Mouse (Mus musculus) thymus, adult 2 months (tissue): ENCODE data around the gene Samd3.

Experiments used
- CTCF ChIP-seq: fragments of 200-500 bp; IDR thresholded peaks from 2 replicates; pipeline ENCODE4 v1.5.1; 2012; ENCODE audit warnings: mild to moderate bottlenecking, control low read depth, low read length, moderate library complexity, borderline replicate concordance; ENCODE audit not compliant: control insufficient read depth, poor library complexity, insufficient read depth; ENCODE audit errors: extremely low read depth
- POLR2A ChIP-seq: fragments of 200-500 bp; IDR thresholded peaks from 2 replicates; pipeline ENCODE4 v1.6.1; 2012; ENCODE audit warnings: mild to moderate bottlenecking, low read length, control low read depth, moderate library complexity; ENCODE audit not compliant: control insufficient read depth, poor library complexity, insufficient read depth; ENCODE audit errors: extremely low read depth

- TF ChIP-seq CTCF = no peak
- TF ChIP-seq POLR2A = no peak
Measured at GRCm38 (mm10) chr10:26238559-26238958, 9.1 kb downstream of the Samd3 start.
